Mouse (Mus musculus): ENCODE measurements at regions not wholly inside any gene's neighbourhood (a gene's known extent, or its start where the extent isn't known, plus 50 kb on each side); places are given as distances from the start of the nearest gene placed in this dataset.

DNA sequence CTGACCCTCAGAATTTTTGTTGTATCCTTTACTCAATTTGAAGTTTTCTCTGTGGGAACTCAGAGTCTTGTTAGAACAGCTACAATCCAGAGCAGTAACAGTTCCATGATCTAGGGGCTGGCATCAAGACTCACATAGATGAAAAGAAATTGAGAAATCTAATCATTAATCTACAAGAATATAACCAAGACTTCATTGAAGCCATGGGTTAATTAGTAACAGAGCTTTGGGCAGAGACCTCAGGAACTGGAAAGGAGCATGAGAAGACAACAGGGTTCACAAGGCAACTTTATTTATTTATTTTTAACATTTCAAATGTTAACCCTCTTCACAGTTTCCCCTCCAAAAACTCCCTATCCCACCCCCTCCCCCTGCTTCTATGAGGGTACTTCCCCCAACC lies 160.4 kb upstream of the Thumpd2 start:
- no peak for TF ChIP-seq CTCF (IDR thresholded peaks at IDR 0.05; ENCODE audit: low read depth, low read length)
- no peak for TF ChIP-seq POLR2A (IDR thresholded peaks at IDR 0.05; ENCODE audit: extremely low read depth, insufficient read depth, low read length)
